Mouse (Mus musculus): ENCODE data around the gene Dst.

GRCm38 (mm10) chr1:34201483-34201882, 293.5 kb downstream of the Dst start:
- TF ChIP-seq CTCF (IDR thresholded peaks at IDR 0.05; ENCODE audit: control insufficient read depth, insufficient read depth, low read length) (no peak), POLR2A (IDR thresholded peaks at IDR 0.05; ENCODE audit: borderline replicate concordance, control insufficient read depth, low read depth, low read length) (no peak)
